Mouse (Mus musculus) ZHBTc4 (cell line): ENCODE results near the gene Hoxa3.

Experiments used
- DNase-seq: peaks from one replicate; pipeline ENCODE4 v3.0.0-alpha.2; 2011; ENCODE audit warnings: low read depth, low spot score

Gene Hoxa3

DNA sequence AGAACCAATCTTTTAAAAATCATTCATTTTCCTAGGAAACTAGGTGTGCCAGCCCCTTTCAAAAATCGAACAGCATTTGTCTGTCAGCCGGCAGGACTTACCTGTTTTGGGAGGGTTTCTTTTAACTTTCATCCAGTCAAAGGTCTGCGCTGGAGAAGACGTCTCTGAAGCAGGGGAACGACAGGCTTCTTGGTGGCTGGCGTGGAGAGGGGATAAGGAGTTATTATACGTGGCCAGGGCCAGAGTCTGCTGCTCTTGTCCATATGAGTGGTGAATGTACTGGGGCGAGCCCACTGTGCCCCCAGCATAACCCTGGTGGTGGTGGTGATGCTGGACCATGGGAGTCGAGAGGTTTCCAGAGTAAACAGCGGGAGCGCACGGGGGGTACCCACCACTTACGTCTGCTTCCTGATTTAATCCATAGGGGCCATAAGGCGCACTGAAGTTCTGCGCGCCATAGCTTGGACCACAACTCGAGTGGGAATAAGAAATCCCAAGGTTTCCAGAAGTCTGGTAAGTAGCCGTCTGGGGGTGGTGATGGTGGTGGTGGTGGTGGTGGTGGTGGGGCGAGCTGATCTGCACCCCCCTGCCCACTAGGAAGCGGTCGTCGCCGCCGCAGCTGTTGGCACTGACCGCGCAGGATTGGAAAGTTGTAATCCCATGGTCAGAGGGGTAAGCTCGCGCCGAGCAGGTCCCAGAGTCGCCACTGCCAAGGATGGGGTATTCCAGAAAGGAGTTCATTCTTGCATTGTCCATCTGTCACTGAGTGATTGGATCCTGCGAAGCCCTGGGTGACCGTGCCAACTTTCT lies 55.5 kb downstream of the Hoxa3 start:
- no peak for DNase-seq

DNA sequence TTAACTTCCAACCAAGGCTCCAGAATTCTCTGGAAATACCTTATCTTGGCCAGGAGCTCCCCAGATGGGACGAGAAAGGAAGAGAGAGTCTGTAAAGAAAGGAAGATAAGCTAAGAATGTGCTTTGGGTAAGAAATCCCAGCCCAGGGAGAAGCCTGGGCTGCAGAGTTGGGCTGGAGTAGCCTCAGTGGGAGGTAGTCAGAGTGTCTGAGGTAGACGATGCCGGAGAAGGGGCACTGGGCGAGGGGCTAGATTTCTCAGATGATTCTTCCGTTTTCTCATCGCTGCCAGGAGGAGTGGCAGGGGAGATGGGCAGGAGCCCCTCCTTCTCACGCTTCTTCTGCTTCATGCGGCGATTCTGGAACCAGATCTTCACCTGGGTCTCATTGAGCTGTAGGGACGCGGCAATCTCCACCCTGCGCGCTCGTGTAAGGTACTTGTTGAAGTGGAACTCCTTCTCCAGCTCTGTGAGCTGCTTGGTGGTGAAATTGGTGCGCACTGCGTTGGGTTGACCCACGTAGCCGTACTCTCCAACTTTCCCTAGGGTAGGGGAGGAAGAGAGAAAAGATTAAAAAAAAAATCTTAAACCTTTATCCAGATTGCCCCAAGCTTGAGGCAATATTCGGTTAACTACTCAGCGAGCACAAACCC lies 56.5 kb downstream of the Hoxa3 start:
- DNase-seq, result no peak

DNA sequence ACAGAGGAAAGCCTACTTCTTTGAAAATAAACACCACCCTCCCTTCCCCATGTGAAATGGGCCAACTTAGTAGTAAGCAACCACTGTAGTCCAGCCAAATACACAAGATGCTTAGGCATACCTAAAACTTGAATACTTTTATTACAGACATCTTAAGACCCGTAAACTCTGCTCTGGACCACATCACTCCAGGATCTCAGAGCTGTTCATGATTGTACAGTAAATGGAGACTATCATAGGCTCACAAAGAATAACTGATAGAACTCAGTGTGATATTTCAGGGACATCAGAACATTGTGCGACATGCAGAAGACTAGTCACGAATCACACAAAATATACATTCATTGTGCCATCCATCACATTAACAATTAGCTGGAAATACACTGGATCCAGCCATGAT lies 57.7 kb downstream of the Hoxa3 start:
- DNase-seq, result no peak

DNA sequence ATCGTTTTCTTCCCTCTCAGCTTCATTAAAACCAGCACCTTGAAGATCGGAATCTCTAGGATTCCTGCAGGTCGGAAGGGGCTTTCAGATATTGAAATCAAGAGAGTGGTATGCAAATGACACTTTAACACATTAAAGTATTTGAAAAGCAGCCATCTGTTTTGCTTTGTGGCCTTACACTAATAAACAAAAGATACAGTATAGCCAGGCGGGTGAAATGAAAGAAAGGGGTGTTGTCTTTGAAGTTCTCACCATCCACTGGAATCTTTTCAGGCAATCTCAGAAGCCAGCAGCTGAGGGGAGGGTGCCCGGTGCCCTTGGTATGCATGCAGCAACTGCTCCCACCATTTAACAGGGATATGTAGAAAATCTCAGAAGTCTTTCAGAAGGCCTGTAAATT lies 59.1 kb downstream of the Hoxa3 start:
- peak; percentile 56 for DNase-seq

DNA sequence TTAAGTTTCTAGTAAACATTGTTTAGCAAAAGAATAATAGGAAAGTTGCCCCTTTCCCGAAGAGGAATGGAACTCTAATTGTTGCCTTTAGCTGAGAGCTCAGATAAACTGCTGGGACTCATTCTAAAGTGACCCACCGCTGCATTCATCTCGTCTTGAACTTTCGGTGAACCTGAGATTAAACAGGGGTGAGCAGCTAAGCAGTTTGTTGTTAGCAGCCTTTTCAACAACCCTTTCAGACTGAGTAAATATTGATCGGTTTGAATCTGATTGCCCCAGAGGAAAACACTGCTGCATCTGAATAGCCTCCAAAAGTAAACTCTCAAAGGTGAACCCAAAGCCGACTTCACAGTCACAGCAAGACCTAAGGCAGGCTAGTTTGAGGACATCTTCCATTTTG lies 59.9 kb downstream of the Hoxa3 start:
- DNase-seq, result peak; percentile 49

DNA sequence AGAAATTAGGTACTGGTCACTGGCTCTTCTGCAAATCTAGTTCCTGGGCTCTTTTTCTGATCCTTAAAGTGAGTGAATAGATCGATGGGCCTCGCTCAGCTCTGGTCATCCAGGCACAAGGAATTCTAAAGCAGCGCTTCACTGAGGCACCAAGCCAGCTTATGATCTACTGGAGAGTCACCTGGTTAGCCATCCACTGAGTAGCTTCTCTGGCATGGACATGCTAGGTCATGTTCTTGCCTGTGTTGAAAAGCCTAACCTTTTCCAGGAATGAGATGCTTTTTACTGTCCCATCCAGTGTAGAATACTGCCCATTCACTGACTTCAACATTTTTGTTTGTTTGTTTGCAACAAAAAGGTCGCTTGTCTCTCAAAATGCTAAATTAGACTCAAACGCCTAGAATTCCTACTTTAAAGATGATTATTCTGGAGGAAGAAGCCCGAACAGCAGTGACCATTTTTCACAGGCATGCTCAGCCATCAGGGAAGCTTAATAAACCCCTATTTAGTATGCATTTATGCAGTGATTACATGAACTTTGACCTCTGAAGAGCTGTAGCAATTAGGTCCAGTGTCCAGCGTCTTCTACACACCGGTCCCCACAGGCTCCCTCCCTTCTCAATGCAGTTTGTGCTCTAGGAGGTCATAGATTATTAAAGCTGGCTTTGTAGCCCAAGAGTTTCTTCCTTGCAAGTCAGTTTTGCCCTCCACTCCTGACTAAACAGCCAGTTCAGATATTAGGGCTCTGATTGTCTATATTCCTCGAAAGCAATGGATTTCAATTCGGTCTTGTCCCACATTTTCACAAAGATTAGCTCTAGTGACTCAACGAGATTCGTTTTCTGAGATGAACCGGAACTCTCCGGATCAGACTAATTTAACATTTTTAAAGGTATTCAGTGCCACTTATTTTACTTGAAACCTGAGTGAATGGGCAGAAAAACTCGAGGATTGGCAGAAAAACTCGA lies 60.6 kb downstream of the Hoxa3 start:
- no peak for DNase-seq

DNA sequence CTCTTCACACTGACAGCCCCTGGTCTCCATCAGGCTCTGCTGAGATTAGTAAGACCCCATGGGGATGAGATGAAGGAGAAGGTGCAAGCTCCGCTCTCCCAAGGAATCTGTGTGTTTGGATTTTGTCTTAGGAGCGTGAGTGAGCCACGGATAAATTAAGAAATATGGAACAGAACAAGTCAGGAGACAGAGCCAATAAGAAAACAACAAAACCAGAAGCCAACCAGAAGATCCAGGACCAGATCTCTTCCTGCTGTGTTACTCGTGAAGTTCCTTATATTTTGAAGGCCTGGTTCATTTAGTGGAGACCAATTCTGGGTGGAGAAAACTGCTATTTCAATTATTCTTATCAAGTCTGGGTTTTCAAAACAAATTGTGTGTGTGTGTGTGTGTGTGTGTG lies 61.6 kb downstream of the Hoxa3 start:
- no peak for DNase-seq

DNA sequence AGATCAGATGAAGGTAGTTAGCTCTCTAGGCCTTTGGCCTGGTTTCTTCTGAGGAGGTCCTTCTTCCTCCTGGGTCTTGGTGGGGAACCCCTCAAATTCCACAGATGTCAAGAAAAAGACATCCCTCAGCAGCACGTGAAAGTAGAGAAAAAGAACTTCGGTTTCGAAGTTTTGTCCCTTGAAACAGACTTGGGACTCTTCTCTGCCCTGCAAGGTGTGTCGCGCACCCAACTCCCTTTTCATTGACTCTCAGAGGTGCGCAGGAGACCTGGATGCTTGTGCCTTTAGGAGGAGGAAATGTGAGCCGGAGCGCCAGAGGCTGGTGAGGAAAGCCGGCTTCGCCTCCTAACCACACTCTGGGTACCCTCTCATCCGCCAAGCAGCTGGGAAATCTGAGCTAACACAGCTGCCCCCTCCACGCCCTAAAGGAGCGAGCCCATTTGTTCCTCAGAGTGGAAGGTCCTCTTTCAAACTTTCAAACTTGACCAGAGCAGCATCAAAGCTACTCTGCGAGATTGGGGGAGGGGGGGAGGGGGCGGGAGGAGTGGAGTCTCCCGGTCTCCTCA lies 62.7 kb downstream of the Hoxa3 start:
- no peak for DNase-seq

DNA sequence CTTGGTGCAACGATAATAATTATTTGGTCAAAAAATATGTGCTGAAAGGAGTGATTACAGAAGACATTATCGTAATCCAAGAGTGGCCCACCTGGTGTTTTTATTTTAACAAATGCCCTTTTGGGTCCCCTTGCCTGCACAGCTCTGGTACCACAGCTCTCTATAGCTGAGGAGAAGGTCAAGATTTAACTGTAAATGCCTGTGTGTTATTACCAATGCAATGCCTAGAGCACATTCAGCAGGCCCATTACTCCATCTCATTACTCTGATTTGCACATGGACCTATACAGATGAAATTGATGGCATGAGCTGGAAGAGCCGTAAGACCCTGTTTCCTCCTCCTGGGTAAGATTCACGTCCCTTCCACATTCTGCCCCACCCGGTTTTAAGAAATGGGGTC lies 74.0 kb downstream of the Hoxa3 start:
- no peak for DNase-seq

DNA sequence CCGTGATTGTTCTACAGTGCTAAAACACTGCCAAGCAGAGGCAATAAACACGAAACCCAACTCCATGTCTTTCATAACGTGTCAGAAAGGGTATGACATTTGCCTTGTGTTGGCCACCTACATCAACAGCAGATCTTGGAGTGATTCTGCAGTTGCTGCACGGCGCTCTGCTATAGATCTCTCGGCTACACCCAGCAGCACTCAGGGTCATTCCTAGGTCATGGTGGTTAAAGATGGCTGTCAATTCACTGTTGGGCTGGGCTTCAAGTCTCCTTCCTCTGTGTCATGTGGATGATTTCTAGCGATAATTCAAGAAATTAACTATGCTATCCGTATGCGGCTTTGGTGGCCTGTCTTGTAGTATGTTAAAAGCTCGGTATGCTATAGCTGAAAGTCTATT lies 74.6 kb downstream of the Hoxa3 start:
- peak; percentile 67 for DNase-seq

DNA sequence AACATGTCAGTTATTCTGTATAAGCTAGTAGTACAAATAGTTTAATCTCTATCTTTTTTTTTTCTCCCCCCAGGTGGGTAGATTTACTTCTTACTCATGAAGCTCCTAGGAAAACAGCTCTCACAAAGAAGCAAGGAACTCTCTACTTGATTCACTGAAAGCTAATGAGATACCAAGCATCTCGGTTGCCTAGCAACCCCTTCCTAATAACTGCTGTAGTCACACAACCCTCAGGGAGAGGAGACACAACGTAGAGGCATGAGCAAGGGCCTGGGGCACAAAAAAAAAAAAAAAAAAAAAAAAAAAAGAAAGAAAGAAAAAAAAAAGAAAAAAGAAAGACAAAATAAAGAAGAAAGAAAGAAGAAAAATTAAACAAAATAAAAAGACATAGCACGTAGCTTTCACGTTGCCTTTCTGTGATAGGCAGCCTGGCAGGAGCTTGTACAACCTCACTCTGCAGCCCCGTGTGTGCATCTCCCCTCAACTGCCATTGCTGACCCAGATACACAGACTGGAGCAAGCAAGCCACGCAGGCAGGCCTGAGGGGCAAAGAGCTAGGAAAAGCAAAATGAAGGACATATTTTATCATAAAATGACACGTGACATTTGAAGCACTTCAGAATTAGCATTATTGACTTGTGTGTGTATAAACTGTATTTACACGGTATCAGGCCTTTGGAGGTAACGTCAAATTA lies 75.1 kb downstream of the Hoxa3 start:
- DNase-seq, result peak; percentile 40

DNA sequence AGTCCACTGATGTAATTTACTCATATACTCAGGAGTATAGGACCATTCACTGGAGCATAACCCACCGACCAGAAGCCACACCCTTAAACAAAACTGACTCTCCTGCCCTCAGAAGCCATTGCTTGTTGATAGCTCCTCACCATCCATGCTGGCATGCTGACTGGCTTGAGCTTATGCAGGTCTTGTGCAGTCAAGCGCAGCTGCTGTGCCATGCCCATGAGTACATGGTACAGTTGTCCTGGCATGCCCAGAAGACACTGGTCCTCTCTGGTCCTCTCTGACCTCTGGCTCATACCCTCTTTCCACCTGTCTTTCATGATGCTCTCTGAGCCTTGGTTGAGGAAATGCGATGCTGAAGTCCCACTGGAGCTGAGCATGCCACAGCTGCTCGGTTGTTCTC lies 89.5 kb downstream of the Hoxa3 start:
- no peak for DNase-seq

DNA sequence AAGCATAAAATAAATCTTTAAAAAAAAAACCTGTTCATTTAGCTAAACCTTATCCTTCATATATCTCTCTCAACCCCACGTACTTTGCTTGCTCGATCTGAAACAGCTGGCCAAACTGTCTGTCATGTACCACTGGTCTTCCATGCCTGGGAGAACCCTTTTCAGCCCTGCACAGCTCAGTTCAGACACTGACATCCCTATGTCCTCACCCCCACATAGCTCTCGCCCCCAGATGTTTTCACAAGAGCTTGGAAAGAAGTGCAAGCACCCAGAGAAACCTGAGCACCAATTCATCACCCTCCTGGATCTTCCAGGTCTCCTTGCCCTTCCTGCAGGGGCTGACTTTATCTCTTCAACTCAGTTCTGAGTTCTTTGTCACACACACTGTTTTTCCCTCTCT lies 92.0 kb downstream of the Hoxa3 start:
- DNase-seq, result no peak
